Mouse (Mus musculus) stomach, embryonic 14.5 days (tissue): ENCODE results near the gene Pde9a. TPM values are rescaled to one million over a fixed set of nuclear protein-coding genes. Genes with fewer than 3 reads are reported as not detected.

Experiments used
- ATAC-seq: fragments of 200-750 bp; cut with Nextera tagmentation; 2 replicates; pipeline ENCODE4 v1.8.0; 2017; ENCODE audit warnings: low read depth, moderate TSS enrichment; ENCODE audit not compliant: insufficient number of reproducible peaks, insufficient read depth, low FRiP score
- H3K27ac ChIP-seq: fragments of 300-500 bp; sonication (generic); 2 replicates; pipeline ENCODE4 v1.5.1; 2014; ENCODE audit warnings: mild to moderate bottlenecking, low read length, moderate library complexity, mixed read lengths
- H3K27me3 ChIP-seq: fragments of 300-500 bp; sonication (generic); 2 replicates; pipeline ENCODE4 v1.6.1; 2014; ENCODE audit warnings: low read length, control low read depth, mixed read lengths; ENCODE audit not compliant: control insufficient read depth, insufficient read depth
- H3K36me3 ChIP-seq: fragments of 300-500 bp; sonication (generic); 2 replicates; pipeline ENCODE4 v1.6.1; 2014; ENCODE audit warnings: mild to moderate bottlenecking, control low read depth, low read length, moderate library complexity, mixed read lengths; ENCODE audit not compliant: control insufficient read depth, insufficient read depth
- H3K4me1 ChIP-seq: fragments of 300-500 bp; sonication (generic); 2 replicates; pipeline ENCODE4 v1.6.1; 2014; ENCODE audit warnings: low read length, control low read depth, mixed read lengths; ENCODE audit not compliant: control insufficient read depth, insufficient read depth
- H3K4me2 ChIP-seq: fragments of 300-500 bp; sonication (generic); replicated peaks from 2 replicates; pipeline ENCODE4 v1.6.1; 2014; ENCODE audit warnings: low read depth, low read length, control low read depth
- H3K4me3 ChIP-seq: fragments of 300-500 bp; sonication (generic); 2 replicates; pipeline ENCODE4 v1.5.1; 2014; ENCODE audit warnings: low read depth, low read length, control low read depth
- H3K9ac ChIP-seq: fragments of 300-500 bp; sonication (generic); replicated peaks from 2 replicates; pipeline ENCODE4 v1.6.1; 2014; ENCODE audit warnings: low read depth, mild to moderate bottlenecking, control low read depth, low read length, moderate library complexity, mixed read lengths
- H3K9me3 ChIP-seq: fragments of 300-500 bp; sonication (generic); 2 replicates; pipeline ENCODE4 v1.6.1; 2016; ENCODE audit warnings: low read depth, low read length, control low read depth; ENCODE audit not compliant: control insufficient read depth
- WGBS: fragments of 180-500 bp; shearing (Covaris S2); extraction: QIAGEN DNeasy Blood & Tissue Kit; methylation state at CpG from one replicate; pipeline ENCODE4 v1.1.7; 2014; 5-methylcytosine and 5-hydroxymethylcytosine counted together
- polyA plus RNA-seq: library from polyadenylated mRNA; unstranded; fragments of >200 nt; fragmentation: Nextera tagmentation; extraction: Ambion mirVana; gene quantifications from 2 replicates; pipeline ENCODE4 v1.2.1, GENCODE M21; 2014

Gene Pde9a
- polyA plus RNA-seq = 39.6 and 42.8 TPM in 2 replicates

DNA sequence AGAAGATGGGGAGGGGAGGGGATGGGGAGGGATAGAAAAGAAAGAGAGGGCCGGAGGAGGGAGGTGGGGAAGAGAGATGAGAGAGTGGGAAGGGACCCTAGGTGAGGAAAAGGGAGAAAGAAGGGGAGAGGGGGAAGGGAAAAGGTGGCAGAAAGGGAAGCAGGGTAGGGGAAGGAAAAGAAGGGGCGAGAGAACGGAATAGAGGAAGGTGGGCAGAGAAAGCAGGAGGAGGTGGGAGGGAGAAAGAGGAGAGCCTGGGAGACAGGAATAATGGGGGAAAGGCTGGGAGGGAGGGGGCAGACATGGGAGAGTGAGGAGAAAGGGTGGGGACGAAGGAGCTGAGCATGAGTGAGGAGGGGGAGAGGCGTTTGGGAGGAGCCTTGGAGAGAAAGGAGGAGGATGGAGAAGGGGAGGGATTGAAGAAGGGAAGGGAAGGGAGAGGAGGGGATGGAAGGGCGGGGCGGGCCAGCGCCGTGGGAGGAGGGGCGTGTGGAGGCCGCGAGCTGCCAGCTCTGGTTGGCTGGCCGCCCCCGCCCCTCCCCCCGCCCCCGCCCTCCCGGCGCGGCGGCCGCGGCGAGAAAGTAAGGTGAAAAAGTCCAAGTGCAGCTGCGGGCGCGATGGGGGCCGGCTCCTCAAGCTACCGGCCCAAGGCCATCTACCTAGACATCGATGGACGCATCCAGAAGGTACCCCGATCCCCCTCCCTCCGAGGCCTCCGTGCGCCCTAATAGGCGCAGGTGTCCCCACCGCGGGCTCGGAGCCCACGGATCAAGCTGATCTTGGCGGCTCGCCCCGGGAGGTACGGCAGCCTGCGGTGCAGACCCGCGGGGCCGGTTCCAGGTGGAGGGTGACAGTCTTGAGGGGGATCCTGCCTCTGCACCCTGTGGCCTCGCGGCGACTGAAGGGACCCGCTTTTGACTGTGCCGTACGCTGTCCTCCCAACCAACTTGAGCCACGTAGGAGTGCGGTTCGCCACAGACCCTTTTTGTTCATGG is at the start of gene Pde9a:
Gene Pde9a, plus strand, starts transcription at position 540 of the 995 bp plus-strand sequence.
- Histone ChIP-seq H3K27ac (peak within 1 kb of the TSS; percentile 73), H3K9me3 (no peaks in the 10 kb centered on the region), H3K4me2 (peak within 1 kb of the TSS; percentile 89), H3K27me3 (no peaks in the 10 kb centered on the region), H3K4me1 (peaks cover 41% of the 10 kb centered on the region), H3K9ac (peak within 1 kb of the TSS; percentile 69), H3K36me3 (no peaks in the 10 kb centered on the region), H3K4me3 (peak within 1 kb of the TSS; percentile 84)
- peak; percentile 80 for ATAC-seq
- under 1% methylated on average over 47 of the region's 56 CpGs for WGBS

- no peak overlapping the region for H3K9ac ChIP-seq
- H3K27ac ChIP-seq = no peak overlapping the region
- no peaks in the 10 kb centered on the region for H3K36me3 ChIP-seq
- no peak overlapping the region for H3K4me2 ChIP-seq
- ATAC-seq = no peak
- H3K9me3 ChIP-seq = no peaks in the 10 kb centered on the region
- 91% methylated on average over 2 of the region's 2 CpGs for WGBS
- no peak overlapping the region for H3K4me3 ChIP-seq
- no peaks in the 10 kb centered on the region for H3K4me1 ChIP-seq
- no peaks in the 10 kb centered on the region for H3K27me3 ChIP-seq
Observed at GRCm38 (mm10) chr17:31339769-31340168, 46.2 kb upstream of the Pde9a start.

DNA sequence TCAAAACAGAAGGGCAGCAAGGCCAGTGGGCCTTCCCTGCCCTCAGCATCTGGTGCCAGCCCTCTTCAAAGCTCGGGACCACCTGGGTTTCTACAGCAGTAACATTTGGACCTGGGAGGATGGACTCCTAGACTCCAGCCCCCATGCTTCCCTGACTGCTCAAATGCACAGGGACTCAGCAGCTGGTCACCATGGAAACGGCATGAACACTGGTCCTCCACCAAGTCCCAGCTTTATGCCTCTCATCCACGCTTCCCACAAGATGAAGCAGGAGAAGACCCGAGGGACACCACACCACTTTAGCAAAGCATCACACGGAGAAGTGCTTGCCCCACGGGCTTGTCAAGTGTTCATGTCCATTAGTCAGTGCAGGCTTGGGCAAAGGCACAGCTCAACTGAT is 43.8 kb upstream of the Pde9a start:
- ATAC-seq = no peak
- H3K27ac ChIP-seq = no peak overlapping the region
- H3K9ac ChIP-seq = no peak overlapping the region
- H3K27me3 ChIP-seq = no peaks in the 10 kb centered on the region
- no peaks in the 10 kb centered on the region for H3K4me1 ChIP-seq
- H3K9me3 ChIP-seq = no peaks in the 10 kb centered on the region
- 73% methylated on average over 6 of the region's 6 CpGs for WGBS
- H3K36me3 ChIP-seq = no peaks in the 10 kb centered on the region
- H3K4me2 ChIP-seq = no peak overlapping the region
- H3K4me3 ChIP-seq = no peak overlapping the region

GRCm38 (mm10) chr17:31344172-31344801 is 41.7 kb upstream of the Pde9a start:
- no peak overlapping the region for H3K4me2 ChIP-seq
- no peaks in the 10 kb centered on the region for H3K4me1 ChIP-seq
- H3K4me3 ChIP-seq = no peak overlapping the region
- H3K27me3 ChIP-seq = no peaks in the 10 kb centered on the region
- no peaks in the 10 kb centered on the region for H3K9me3 ChIP-seq
- WGBS = 50% methylated on average over 5 of the region's 5 CpGs
- no peaks in the 10 kb centered on the region for H3K36me3 ChIP-seq
- no peak for ATAC-seq
- H3K9ac ChIP-seq = no peak overlapping the region
- no peak overlapping the region for H3K27ac ChIP-seq

- WGBS = 57% methylated on average over 3 of the region's 3 CpGs
- no peaks in the 10 kb centered on the region for H3K36me3 ChIP-seq
- H3K9ac ChIP-seq = no peak overlapping the region
- ATAC-seq = no peak
- no peaks in the 10 kb centered on the region for H3K4me1 ChIP-seq
- H3K4me3 ChIP-seq = no peak overlapping the region
- no peak overlapping the region for H3K4me2 ChIP-seq
- H3K9me3 ChIP-seq = no peaks in the 10 kb centered on the region
- H3K27ac ChIP-seq = no peak overlapping the region
- H3K27me3 ChIP-seq = no peaks in the 10 kb centered on the region
Observed at GRCm38 (mm10) chr17:31344816-31345215, 41.2 kb upstream of the Pde9a start.

DNA sequence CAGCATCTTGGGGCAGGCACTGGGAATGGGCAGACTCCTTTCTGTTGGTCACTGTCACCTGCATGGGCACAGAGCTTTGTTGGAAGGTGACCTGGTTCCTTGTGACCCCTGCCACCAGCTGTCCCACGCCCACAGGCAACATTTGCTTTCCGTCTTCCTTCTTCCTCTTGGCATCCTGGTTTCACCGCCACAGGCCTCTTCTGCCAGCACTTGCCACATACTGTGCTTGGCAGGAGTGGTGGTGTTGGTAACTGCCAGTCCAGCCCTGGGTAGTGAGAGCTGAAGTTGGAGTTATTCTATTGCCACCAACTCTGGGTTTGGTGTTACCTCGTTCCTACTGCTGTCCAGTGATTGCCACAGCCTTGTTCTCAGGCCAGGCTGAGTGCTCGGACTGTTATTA is 37.9 kb upstream of the Pde9a start:
- Histone ChIP-seq H3K9me3 (no peaks in the 10 kb centered on the region), H3K27me3 (no peaks in the 10 kb centered on the region), H3K4me3 (no peak overlapping the region), H3K27ac (no peak overlapping the region), H3K4me2 (no peak overlapping the region), H3K9ac (no peak overlapping the region), H3K4me1 (no peaks in the 10 kb centered on the region), H3K36me3 (no peaks in the 10 kb centered on the region)
- WGBS = 87% methylated on average over 5 of the region's 5 CpGs
- ATAC-seq = no peak

GRCm38 (mm10) chr17:31349388-31349787 is 36.6 kb upstream of the Pde9a start:
- H3K27me3 ChIP-seq = no peaks in the 10 kb centered on the region
- no peak for ATAC-seq
- no peak overlapping the region for H3K4me3 ChIP-seq
- H3K27ac ChIP-seq = no peak overlapping the region
- 82% methylated on average over 12 of the region's 12 CpGs for WGBS
- H3K9ac ChIP-seq = no peak overlapping the region
- no peaks in the 10 kb centered on the region for H3K4me1 ChIP-seq
- no peaks in the 10 kb centered on the region for H3K9me3 ChIP-seq
- no peaks in the 10 kb centered on the region for H3K36me3 ChIP-seq
- H3K4me2 ChIP-seq = no peak overlapping the region

DNA sequence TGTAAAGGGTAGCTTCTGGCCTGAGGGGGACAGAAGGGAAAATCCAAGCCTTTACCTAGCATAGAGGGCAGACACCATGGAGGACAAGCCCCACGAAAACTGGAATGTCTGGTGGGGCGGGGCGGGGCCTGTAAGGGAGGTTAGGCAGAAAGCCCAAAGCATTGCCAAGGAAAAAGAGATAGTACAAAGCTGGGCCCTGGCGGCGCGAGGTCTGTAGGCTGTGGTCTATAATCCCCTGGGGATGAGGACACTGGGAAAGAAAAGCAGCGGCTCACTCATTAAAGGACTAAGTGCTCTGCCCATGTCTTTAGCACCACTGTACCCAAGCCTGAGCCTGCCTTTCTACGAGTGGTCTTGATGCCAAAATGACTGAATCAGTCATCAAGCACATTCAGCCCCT is 34.0 kb upstream of the Pde9a start:
- Histone ChIP-seq H3K9me3 (no peaks in the 10 kb centered on the region), H3K4me2 (no peak overlapping the region), H3K36me3 (no peaks in the 10 kb centered on the region), H3K27ac (no peak overlapping the region), H3K27me3 (no peaks in the 10 kb centered on the region), H3K9ac (no peak overlapping the region), H3K4me3 (no peak overlapping the region), H3K4me1 (no peaks in the 10 kb centered on the region)
- no peak for ATAC-seq
- 69% methylated on average over 8 of the region's 8 CpGs for WGBS
